Mouse (Mus musculus): ENCODE results near the gene Erc2. TPM values are rescaled to one million over a fixed set of nuclear protein-coding genes. Genes with fewer than 3 reads are reported as not detected.

Gene Erc2
- polyA plus RNA-seq, 1 experiment, result 0.53 TPM

DNA sequence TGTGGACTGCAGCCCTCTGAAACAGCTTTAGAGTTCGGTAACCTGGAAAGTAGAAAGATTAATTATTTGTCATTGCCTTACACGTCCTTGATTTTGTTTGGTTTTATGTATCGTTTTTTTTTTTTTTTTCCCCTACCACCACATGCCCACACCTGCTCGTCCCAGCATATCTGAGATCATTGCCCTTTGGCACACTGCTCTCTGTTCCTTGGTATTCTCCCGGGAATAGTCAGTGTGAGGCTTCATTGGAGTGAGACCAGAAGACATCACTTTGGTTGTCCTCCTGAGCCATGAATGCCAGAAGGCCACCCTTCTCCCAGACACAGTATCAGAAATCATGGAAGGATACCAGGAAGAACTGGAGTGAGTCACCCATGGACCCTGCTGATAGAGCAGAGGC is 681.9 kb downstream of the Erc2 start:
- no peaks in the 10 kb centered on the region for H3K36me3 ChIP-seq (ENCODE audit: control insufficient read depth, insufficient read depth)
- TF ChIP-seq POLR2AphosphoS2 (IDR thresholded peaks at IDR 0.05; ENCODE audit: insufficient read length, low read depth), result no peak
- no peak for TF ChIP-seq USF1 (IDR thresholded peaks at IDR 0.05; ENCODE audit: low read depth)
- TF ChIP-seq E2F4 (IDR thresholded peaks at IDR 0.05; ENCODE audit: insufficient read depth), result no peak
- TF ChIP-seq TCF3 (IDR thresholded peaks at IDR 0.05; ENCODE audit: insufficient read length, low read depth), result no peak
- no peak for TF ChIP-seq MAX (IDR thresholded peaks at IDR 0.05; ENCODE audit: low read depth)
- no peak for TF ChIP-seq SRF (IDR thresholded peaks at IDR 0.05; ENCODE audit: control insufficient read depth, insufficient read length, low read depth)
- TF ChIP-seq CEBPB (IDR thresholded peaks at IDR 0.05; ENCODE audit: insufficient read depth, poor library complexity, severe bottlenecking), result no peak
- TF ChIP-seq REST (IDR thresholded peaks at IDR 0.05; ENCODE audit: insufficient read depth, insufficient read length), result no peak
- TF ChIP-seq POLR2A (IDR thresholded peaks at IDR 0.05; ENCODE audit: insufficient read length, low read depth), result no peak
- TF ChIP-seq MYOG (IDR thresholded peaks at IDR 0.05; ENCODE audit: control insufficient read depth in 1 of 3, insufficient read depth in 1 of 3, insufficient read length in 2 of 3, low read depth in 2 of 3), result no peak
- H3K4me3 ChIP-seq, result no peak overlapping the region
- no peaks in the 10 kb centered on the region for H3K79me2 ChIP-seq (ENCODE audit: control insufficient read depth, insufficient read depth)
- no peak overlapping the region for H3K4me2 ChIP-seq (ENCODE audit: low read depth)
- no peaks in the 10 kb centered on the region for H3K27me3 ChIP-seq (ENCODE audit: control insufficient read depth, insufficient read depth, insufficient read length)
- H3ac ChIP-seq (ENCODE audit: control insufficient read depth, insufficient read length), result no peak overlapping the region

DNA sequence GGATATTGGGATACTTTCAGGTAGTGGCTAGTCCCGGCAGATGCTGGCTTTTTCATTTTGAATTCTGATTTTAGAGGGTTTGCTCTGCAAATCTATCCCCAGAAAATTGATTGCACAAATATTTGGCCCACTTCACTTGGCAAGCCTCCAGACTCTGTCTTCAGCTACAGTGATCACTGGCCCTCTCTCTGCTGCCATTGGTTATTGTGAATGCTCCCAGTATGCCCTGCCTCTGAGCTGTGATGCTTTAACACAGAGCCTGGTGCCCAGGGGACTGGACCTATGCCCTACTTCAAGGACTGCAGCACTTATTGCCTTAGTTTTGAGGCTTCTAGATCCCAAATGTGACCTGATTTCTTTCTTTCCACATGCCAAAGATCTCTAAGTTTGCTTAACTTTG is 686.4 kb downstream of the Erc2 start:
- TF ChIP-seq TCF3 (IDR thresholded peaks at IDR 0.05; ENCODE audit: insufficient read length, low read depth), result no peak
- no peak for TF ChIP-seq MAX (IDR thresholded peaks at IDR 0.05; ENCODE audit: low read depth)
- TF ChIP-seq MYOD1 (IDR thresholded peaks at IDR 0.05; ENCODE audit: control insufficient read depth in 1 of 3, insufficient read length in 2 of 3, low read depth in 2 of 3), result no peak
- no peak for TF ChIP-seq POLR2A (IDR thresholded peaks at IDR 0.05; ENCODE audit: insufficient read length, low read depth)
- Histone ChIP-seq H3ac (ENCODE audit: control insufficient read depth, insufficient read length) (no peak overlapping the region), H3K4me3 (no peak overlapping the region), H3K79me2 (ENCODE audit: control insufficient read depth, insufficient read depth) (no peaks in the 10 kb centered on the region), H3K4me2 (ENCODE audit: low read depth) (no peak overlapping the region), H3K36me3 (ENCODE audit: control insufficient read depth, insufficient read depth) (no peaks in the 10 kb centered on the region), H3K27me3 (ENCODE audit: control insufficient read depth, insufficient read depth, insufficient read length) (no peaks in the 10 kb centered on the region)

DNA sequence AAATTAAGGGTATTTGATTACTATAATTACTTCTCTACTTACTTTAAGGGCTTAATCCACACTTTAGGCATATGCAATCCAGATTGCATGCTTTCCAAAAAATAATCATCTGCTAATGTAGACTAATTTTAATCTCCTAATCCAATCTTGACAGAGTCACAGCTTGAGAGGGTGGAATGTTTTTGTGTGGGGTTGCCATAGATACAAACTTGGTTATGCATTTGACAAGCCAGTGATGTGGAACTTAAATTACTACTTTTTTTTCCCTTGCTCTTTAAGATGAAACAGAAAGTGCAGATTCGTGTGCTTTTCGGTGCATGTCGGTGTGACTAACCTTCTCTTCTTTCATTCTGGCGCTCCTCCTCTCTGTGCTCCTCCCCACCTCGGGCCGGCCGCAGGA is 694.6 kb downstream of the Erc2 start:
- H3K36me3 ChIP-seq (ENCODE audit: control insufficient read depth, insufficient read depth), result no peaks in the 10 kb centered on the region
- no peak overlapping the region for H3K4me3 ChIP-seq
- no peaks in the 10 kb centered on the region for H3K27me3 ChIP-seq (ENCODE audit: control insufficient read depth, insufficient read depth, insufficient read length)
- H3ac ChIP-seq (ENCODE audit: control insufficient read depth, insufficient read length), result no peak overlapping the region
- no peaks in the 10 kb centered on the region for H3K79me2 ChIP-seq (ENCODE audit: control insufficient read depth, insufficient read depth)
- no peak overlapping the region for H3K4me2 ChIP-seq (ENCODE audit: low read depth)
- TF ChIP-seq CEBPB (IDR thresholded peaks at IDR 0.05; ENCODE audit: insufficient read depth, poor library complexity, severe bottlenecking) (no peak), TCF12 (IDR thresholded peaks at IDR 0.05; ENCODE audit: insufficient read depth, poor library complexity, severe bottlenecking) (no peak), USF1 (IDR thresholded peaks at IDR 0.05; ENCODE audit: low read depth) (no peak)

DNA sequence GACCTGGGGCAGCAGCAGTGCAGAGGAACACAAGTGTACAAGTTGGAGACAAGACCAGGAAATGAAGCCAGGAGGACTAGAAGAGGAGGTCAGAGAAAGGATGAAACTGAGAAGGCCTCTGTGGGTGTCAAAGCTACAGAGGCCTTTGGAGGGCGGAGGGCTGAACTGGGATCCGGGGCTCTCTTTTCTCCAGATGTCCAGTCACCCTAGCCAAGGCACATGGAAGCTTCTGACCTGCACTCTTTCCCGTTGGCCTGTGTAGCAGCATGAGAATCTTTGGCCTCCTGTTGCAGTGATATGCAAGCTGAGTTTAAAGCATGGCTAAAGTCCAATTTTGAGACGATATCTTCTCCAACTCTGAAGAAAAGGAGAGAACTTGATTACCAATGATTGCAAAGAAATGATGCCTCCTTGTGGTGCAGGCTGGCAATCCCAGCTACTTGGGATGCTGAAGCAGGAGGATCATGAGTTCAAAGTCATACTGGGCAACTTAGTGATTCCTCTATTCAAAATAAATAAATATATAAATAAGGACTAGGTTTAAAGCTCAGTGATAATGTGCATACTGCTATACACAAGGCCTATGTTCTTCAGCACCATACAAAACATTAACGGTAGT is 699.8 kb downstream of the Erc2 start:
- no peaks in the 10 kb centered on the region for H3K79me2 ChIP-seq (ENCODE audit: control insufficient read depth, insufficient read depth)
- TF ChIP-seq POLR2A (IDR thresholded peaks at IDR 0.05; ENCODE audit: insufficient read length, low read depth) (no peak), MYOG (IDR thresholded peaks at IDR 0.05; ENCODE audit: control insufficient read depth in 1 of 3, insufficient read depth in 1 of 3, insufficient read length in 2 of 3, low read depth in 2 of 3) (no peak), TCF12 (IDR thresholded peaks at IDR 0.05; ENCODE audit: insufficient read depth, poor library complexity, severe bottlenecking) (no peak), USF1 (IDR thresholded peaks at IDR 0.05; ENCODE audit: low read depth) (no peak), CEBPB (IDR thresholded peaks at IDR 0.05; ENCODE audit: insufficient read depth, poor library complexity, severe bottlenecking) (no peak), E2F4 (IDR thresholded peaks at IDR 0.05; ENCODE audit: insufficient read depth) (no peak), POLR2AphosphoS2 (IDR thresholded peaks at IDR 0.05; ENCODE audit: insufficient read length, low read depth) (no peak), TCF3 (IDR thresholded peaks at IDR 0.05; ENCODE audit: insufficient read length, low read depth) (no peak), SRF (IDR thresholded peaks at IDR 0.05; ENCODE audit: control insufficient read depth, insufficient read length, low read depth) (no peak), REST (IDR thresholded peaks at IDR 0.05; ENCODE audit: insufficient read depth, insufficient read length) (no peak), MAX (IDR thresholded peaks at IDR 0.05; ENCODE audit: low read depth) (no peak), MYOD1 (IDR thresholded peaks at IDR 0.05; ENCODE audit: control insufficient read depth in 1 of 3, insufficient read length in 2 of 3, low read depth in 2 of 3) (no peak)
- no peak overlapping the region for H3K4me3 ChIP-seq
- no peak overlapping the region for H3K4me2 ChIP-seq (ENCODE audit: low read depth)
- no peaks in the 10 kb centered on the region for H3K27me3 ChIP-seq (ENCODE audit: control insufficient read depth, insufficient read depth, insufficient read length)
- no peak overlapping the region for H3ac ChIP-seq (ENCODE audit: control insufficient read depth, insufficient read length)
- no peaks in the 10 kb centered on the region for H3K36me3 ChIP-seq (ENCODE audit: control insufficient read depth, insufficient read depth)

DNA sequence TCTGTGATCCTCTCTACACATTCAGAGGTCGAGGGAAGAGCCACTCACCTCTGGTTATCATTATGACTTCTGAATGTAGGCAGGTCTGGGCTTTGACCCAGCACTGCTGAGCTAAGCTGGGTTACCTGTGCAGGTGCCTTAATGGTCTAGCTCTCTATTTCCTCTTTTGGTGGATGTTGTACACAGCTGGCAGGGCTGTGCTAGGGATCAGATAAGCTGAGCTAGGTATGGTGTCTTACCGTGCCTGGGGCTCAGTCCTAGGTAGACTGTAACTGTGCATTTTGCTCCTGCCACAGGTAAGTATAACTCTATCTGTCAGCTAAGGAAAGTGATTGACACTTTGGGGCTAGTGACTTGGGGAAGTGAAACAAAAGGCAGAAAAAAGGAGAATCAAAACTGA is 701.0 kb downstream of the Erc2 start:
- Histone ChIP-seq H3K36me3 (ENCODE audit: control insufficient read depth, insufficient read depth) (no peaks in the 10 kb centered on the region), H3K4me2 (ENCODE audit: low read depth) (no peak overlapping the region), H3K79me2 (ENCODE audit: control insufficient read depth, insufficient read depth) (no peaks in the 10 kb centered on the region), H3K27me3 (ENCODE audit: control insufficient read depth, insufficient read depth, insufficient read length) (no peaks in the 10 kb centered on the region), H3ac (ENCODE audit: control insufficient read depth, insufficient read length) (no peak overlapping the region), H3K4me3 (no peak overlapping the region)
- TF ChIP-seq USF1 (IDR thresholded peaks at IDR 0.05; ENCODE audit: low read depth) (no peak), MAX (IDR thresholded peaks at IDR 0.05; ENCODE audit: low read depth) (no peak), SRF (IDR thresholded peaks at IDR 0.05; ENCODE audit: control insufficient read depth, insufficient read length, low read depth) (no peak), CEBPB (IDR thresholded peaks at IDR 0.05; ENCODE audit: insufficient read depth, poor library complexity, severe bottlenecking) (no peak)
